Mouse (Mus musculus) C3H10T1/2 (cell line): ENCODE data around the gene Mmel1. TPM values are rescaled to one million over a fixed set of nuclear protein-coding genes. Genes with fewer than 3 reads are reported as not detected.

Experiments used
- polyA plus RNA-seq, 2 experiments: library from polyadenylated mRNA; unstranded; fragments of >200 nt; fragmentation: generic; extraction: Trizol; gene quantifications; one replicate each; pipeline ENCODE4 v1.2.1; 2012; ENCODE audit warnings: missing spikeins in 2 of 2

Gene Mmel1
- polyA plus RNA-seq, result under 1 TPM; 0.05 to 0.06 TPM

DNA sequence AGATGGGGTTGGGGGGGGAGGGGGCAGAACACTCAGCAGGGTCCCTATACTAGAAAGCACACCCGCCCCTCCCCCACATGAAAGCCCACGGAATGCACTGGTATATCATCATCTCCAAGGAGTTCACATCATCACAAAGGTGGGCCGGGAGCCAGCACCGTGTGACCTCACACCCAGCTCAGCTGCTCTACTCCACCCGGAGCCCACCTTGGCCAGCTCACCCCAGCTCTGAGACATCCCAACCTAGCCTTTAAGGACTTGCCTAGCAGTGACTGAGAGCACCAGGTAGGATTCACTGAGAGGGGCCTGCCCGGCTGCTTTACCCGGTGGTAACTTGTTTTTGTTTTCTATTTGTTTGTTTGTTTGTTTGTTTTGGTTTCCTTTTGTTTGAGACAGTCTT lies at the start of gene Mmel1:
Gene Mmel1 (plus strand): TSS at position 146 of the 400 bp plus-strand sequence.

GRCm38 (mm10) chr4:154837170-154837569 lies 32.2 kb upstream of the Mmel1 start, which contains the start of gene Ttc34:
Gene Ttc34 (plus strand): TSS chr4:154837459.

DNA sequence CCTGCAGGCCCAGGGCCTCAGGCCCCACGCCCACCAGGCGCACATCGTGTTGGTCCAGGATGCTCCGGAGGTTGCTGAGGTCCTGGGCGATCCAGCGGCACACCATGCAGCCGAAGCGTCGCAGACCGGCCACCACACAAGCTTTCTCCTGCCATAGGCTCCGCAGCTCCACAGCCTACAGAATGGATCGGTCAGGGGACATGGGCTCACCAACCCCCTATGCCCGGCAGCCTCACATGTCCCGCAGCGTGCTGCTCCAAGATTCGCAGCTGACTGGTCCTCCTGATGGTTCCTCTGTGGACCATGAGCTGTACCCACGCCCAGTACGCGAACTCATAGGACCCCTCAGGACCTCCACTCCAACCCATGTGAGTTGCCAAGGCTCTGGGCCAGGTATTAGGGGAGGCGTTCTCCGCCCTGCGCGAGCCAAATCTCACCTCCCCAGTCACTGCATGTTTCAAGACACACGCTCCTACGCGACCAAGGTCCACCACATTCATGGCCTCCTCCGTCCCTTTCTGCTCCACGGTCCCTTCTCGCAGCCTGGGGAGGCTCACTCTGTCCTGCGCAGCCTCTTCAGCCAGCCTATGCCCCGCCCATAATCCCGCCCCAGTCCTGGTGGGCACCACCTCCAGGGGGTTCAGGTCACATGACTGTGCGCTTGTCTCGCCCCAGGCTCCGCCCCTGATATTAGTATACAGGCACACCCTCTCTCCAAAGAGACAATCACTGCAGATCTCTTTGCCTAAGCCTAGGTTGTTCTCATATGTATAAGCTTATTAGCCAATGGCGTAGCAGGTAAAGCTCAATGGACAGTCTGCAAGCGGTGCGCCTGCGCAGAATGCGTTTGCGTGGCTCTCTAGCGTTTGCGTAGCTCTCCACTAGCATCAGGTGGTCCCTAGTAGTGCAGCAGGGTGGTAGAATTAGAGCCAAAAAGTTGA lies 29.4 kb downstream of the Mmel1 start, which contains the start of gene Fam213b:
Gene Fam213b (minus strand): TSS at position 630 of the 941 bp plus-strand sequence.

GRCm38 (mm10) chr4:154928395-154929087 lies 59.2 kb downstream of the Mmel1 start, which contains the start of gene Tnfrsf14:
Gene Tnfrsf14 (minus strand): TSS chr4:154928563.

Other genes starting within 250 kb of the Mmel1 start
- under 1 TPM; under 0.01 to 0.32 TPM for gene Prdm16, start 232.7 kb upstream of the Mmel1 start, polyA plus RNA-seq
- not detected for gene Actrt2, start 201.7 kb upstream of the Mmel1 start, polyA plus RNA-seq
- gene Ttc34, start 32.1 kb upstream of the Mmel1 start, polyA plus RNA-seq, result not detected
- gene Fam213b, start 29.6 kb downstream of the Mmel1 start, polyA plus RNA-seq, result under 1 TPM in 1 of 2 experiments, not detected in 1; 0.05 TPM
- 1 to 10 TPM in 1 of 2 experiments, not detected in 1; 4.8 TPM for gene Tnfrsf14, start 59.0 kb downstream of the Mmel1 start, polyA plus RNA-seq
- gene Hes5, start 91.3 kb downstream of the Mmel1 start, polyA plus RNA-seq, result not detected
- gene Pank4, start 94.5 kb downstream of the Mmel1 start, polyA plus RNA-seq, result 10 to 100 TPM in 1 of 2 experiments, 1 to 10 TPM in 1; 7.6 to 20.0 TPM
- under 1 TPM; 0.06 to 0.25 TPM for gene Plch2, start 187.2 kb downstream of the Mmel1 start, polyA plus RNA-seq
- 1 to 10 TPM; 7.1 to 9.7 TPM for gene Pex10, start 197.4 kb downstream of the Mmel1 start, polyA plus RNA-seq
- gene Rer1, start 216.8 kb downstream of the Mmel1 start, polyA plus RNA-seq, result 10 to 100 TPM; 59.3 to 90.2 TPM
- 1 to 10 TPM in 1 of 2 experiments, under 1 TPM in 1; 0.71 to 2.8 TPM for gene Morn1, start 217.0 kb downstream of the Mmel1 start, polyA plus RNA-seq